Mouse (Mus musculus) myocyte (in vitro differentiated cells): ENCODE data around the gene Rtp4. TPM values are rescaled to one million over a fixed set of nuclear protein-coding genes. Genes with fewer than 3 reads are reported as not detected.

Source experiments
- H3K27me3 ChIP-seq: one replicate; pipeline ENCODE4 v1.6.1; 2011; ENCODE audit not compliant: control insufficient read depth, insufficient read depth, insufficient read length
- H3K36me3 ChIP-seq: one replicate; pipeline ENCODE4 v1.6.1; 2011; ENCODE audit not compliant: control insufficient read depth, insufficient read depth
- H3K4me2 ChIP-seq: one replicate; pipeline ENCODE4 v1.6.1; 2011; ENCODE audit warnings: low read depth, control low read depth
- H3K4me3 ChIP-seq: one replicate; pipeline ENCODE4 v1.5.1; 2011; ENCODE audit warnings: mild to moderate bottlenecking, control low read depth, moderate library complexity
- H3K79me2 ChIP-seq: one replicate; pipeline ENCODE4 v1.6.1; 2011; ENCODE audit not compliant: control insufficient read depth, insufficient read depth
- H3ac ChIP-seq: one replicate; pipeline ENCODE4 v1.6.1; 2011; ENCODE audit not compliant: control insufficient read depth, insufficient read length
- CEBPB ChIP-seq: IDR thresholded peaks from 2 replicates; pipeline ENCODE4 v1.6.1; 2011; ENCODE audit warnings: mild to moderate bottlenecking, moderate library complexity; ENCODE audit not compliant: poor library complexity, insufficient read depth, severe bottlenecking
- E2F4 ChIP-seq: IDR thresholded peaks from one replicate; pipeline ENCODE4 v1.6.1; 2011; ENCODE audit warnings: mild to moderate bottlenecking, control low read depth, moderate library complexity; ENCODE audit not compliant: insufficient read depth
- MAX ChIP-seq: IDR thresholded peaks from one replicate; pipeline ENCODE4 v1.6.1; 2011; ENCODE audit warnings: low read depth, mild to moderate bottlenecking, control low read depth
- MYOD1 ChIP-seq, 3 experiments: IDR thresholded peaks; one replicate each; pipeline ENCODE4 v1.6.1; 2011; ENCODE audit warnings: control low read depth in 2 of 3, low read depth in 2 of 3, mild to moderate bottlenecking in 2 of 3, moderate library complexity in 1 of 3; ENCODE audit not compliant: insufficient read length in 2 of 3, control insufficient read depth in 1 of 3
- MYOG ChIP-seq, 3 experiments: IDR thresholded peaks; one replicate each; pipeline ENCODE4 v1.6.1; 2011; ENCODE audit warnings: control low read depth in 2 of 3, low read depth in 2 of 3, mild to moderate bottlenecking in 2 of 3; ENCODE audit not compliant: insufficient read length in 2 of 3, control insufficient read depth in 1 of 3, insufficient read depth in 1 of 3
- POLR2A ChIP-seq: IDR thresholded peaks from one replicate; pipeline ENCODE4 v1.6.1; 2011; ENCODE audit warnings: low read depth, mild to moderate bottlenecking, control low read depth, moderate library complexity; ENCODE audit not compliant: insufficient read length
- POLR2AphosphoS2 ChIP-seq: IDR thresholded peaks from one replicate; pipeline ENCODE4 v1.6.1; 2011; ENCODE audit warnings: low read depth, control low read depth; ENCODE audit not compliant: insufficient read length
- REST ChIP-seq: IDR thresholded peaks from one replicate; pipeline ENCODE4 v1.6.1; 2011; ENCODE audit warnings: mild to moderate bottlenecking, control low read depth, moderate library complexity; ENCODE audit not compliant: insufficient read depth, insufficient read length
- SRF ChIP-seq: IDR thresholded peaks from one replicate; pipeline ENCODE4 v1.6.1; 2011; ENCODE audit warnings: low read depth; ENCODE audit not compliant: control insufficient read depth, insufficient read length
- TCF12 ChIP-seq: IDR thresholded peaks from one replicate; pipeline ENCODE4 v1.6.1; 2011; ENCODE audit warnings: mild to moderate bottlenecking, control low read depth; ENCODE audit not compliant: poor library complexity, insufficient read depth, severe bottlenecking
- TCF3 ChIP-seq: IDR thresholded peaks from one replicate; pipeline ENCODE4 v1.6.1; 2011; ENCODE audit warnings: low read depth, control low read depth; ENCODE audit not compliant: insufficient read length
- USF1 ChIP-seq: IDR thresholded peaks from one replicate; pipeline ENCODE4 v1.6.1; 2011; ENCODE audit warnings: low read depth, mild to moderate bottlenecking, control low read depth, moderate library complexity
- polyA plus RNA-seq: library from polyadenylated mRNA; unstranded; fragments of >200 nt; fragmentation: generic; extraction: Trizol; gene quantifications from one replicate; pipeline ENCODE4 v1.2.1, GENCODE M21; 2012; ENCODE audit warnings: missing spikeins

The Rtp4 gene
- polyA plus RNA-seq, 1 experiment: 0.82 TPM

DNA sequence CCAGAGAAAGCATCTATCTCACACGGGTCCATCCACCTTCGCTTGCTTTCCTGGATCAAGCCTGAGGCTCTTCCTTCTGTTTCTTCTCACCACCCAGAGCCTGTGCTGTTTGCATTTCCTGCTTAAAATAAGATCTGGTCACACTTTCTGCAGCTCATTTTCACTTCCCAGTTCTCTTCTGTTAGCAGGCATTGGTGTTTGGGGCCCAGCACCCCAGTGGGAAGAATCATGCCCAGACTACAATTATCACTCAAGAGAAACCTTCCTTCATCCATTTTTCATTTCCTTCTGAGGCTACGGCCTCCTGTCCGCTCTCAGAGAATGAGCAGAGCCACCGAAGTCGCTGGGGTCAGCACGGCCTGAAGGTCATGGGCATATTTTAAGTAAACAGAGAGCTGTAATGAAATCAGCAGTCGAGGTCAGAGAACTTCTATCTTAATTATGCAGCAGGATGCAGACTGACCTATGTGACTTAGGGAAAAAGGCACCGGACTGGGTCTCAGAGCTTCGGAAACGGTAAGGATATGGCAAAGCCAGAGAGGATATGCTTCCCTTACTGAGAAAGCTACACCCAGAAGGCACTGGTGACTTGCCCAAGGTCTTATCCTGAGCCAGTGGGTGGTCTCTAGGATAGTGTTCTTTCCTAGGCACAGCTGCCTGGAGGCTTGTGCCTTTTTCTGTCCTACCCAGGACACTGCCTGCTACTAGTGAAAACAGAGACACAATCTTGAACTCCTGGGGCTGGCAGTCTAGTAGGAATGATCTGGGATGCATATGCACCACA, 14.0 kb upstream of the Rtp4 start:
- Histone ChIP-seq H3K27me3 (no peaks in the 10 kb centered on the region), H3K4me2 (no peak overlapping the region), H3K36me3 (peaks cover 11% of the 10 kb centered on the region), H3ac (no peak overlapping the region), H3K4me3 (no peak overlapping the region), H3K79me2 (no peaks in the 10 kb centered on the region)
- TF ChIP-seq USF1 (no peak), TCF12 (no peak), SRF (no peak), CEBPB (no peak), E2F4 (no peak), TCF3 (no peak), MAX (no peak), MYOD1 (IDR thresholded peaks at IDR 0.05; ENCODE audit: control insufficient read depth in 1 of 3, insufficient read length in 2 of 3, low read depth in 2 of 3) (no peak), REST (no peak), POLR2AphosphoS2 (no peak), POLR2A (no peak), MYOG (IDR thresholded peaks at IDR 0.05; ENCODE audit: control insufficient read depth in 1 of 3, insufficient read depth in 1 of 3, insufficient read length in 2 of 3, low read depth in 2 of 3) (no peak)

DNA sequence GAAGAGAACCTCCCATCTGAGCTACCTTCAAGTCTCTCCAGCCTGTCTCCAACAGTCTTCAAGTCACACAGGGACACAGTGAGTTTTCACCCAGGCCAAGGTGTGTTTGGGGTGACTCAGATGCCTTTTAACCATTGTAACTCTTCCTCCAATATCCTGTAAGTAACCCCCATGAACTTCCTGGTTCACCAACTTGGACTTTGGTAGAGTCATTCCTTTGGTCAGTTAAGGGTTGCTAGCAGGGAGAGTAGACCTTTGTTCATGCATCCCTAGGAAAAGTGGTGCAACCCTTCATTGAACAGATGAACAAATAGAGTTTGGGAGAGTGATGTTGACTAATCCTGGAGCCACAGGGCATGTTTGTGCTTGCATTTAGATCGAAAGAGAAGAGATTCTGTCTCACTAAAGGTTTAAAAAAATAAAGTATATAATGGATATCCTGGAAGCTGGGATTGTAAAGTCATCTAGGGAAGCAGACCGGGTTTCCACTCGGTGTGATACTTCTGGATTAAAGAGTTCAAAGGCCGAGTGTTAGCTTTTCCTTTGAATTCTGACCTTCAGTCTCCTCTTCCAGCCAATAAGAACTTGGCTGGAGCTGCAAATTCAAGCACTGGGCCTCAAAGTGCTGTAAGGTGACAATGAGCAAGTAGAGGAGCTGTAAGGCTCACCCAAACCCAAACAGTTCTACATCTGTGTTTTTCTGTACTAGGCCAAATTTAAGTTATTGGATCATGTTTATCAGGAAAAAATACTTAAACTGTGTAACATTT, 8.7 kb upstream of the Rtp4 start:
- H3K36me3 ChIP-seq: peaks cover 11% of the 10 kb centered on the region
- no peak overlapping the region for H3ac ChIP-seq
- H3K4me3 ChIP-seq: no peak overlapping the region
- no peak overlapping the region for H3K4me2 ChIP-seq
- TF ChIP-seq REST (no peak), TCF3 (no peak), MAX (no peak), MYOD1 (IDR thresholded peaks at IDR 0.05; ENCODE audit: control insufficient read depth in 1 of 3, insufficient read length in 2 of 3, low read depth in 2 of 3) (no peak), USF1 (no peak), CEBPB (no peak), POLR2AphosphoS2 (no peak), TCF12 (no peak), POLR2A (no peak), SRF (no peak), MYOG (IDR thresholded peaks at IDR 0.05; ENCODE audit: control insufficient read depth in 1 of 3, insufficient read depth in 1 of 3, insufficient read length in 2 of 3, low read depth in 2 of 3) (no peak), E2F4 (no peak)
- H3K27me3 ChIP-seq: no peaks in the 10 kb centered on the region
- H3K79me2 ChIP-seq: no peaks in the 10 kb centered on the region

DNA sequence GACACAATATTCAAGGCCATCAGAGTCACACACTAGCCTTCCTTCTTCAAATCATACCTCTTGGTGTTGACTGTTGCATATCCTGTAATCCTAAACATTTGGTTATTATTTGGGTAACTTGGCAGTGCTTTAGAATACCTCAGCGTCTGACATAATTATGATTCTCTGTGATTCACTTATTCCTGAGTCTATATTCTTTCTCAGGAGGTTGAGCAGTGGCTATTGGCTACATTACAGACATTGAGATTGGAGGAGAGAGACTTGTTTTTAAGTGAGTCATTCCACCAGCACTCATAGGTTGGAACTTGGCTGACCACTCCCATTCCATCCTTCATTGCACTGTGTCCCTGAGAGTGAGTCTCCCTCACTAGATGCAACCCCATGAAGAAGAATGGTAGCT, 6.7 kb upstream of the Rtp4 start:
- Histone ChIP-seq H3K4me2 (no peak overlapping the region), H3ac (no peak overlapping the region), H3K4me3 (no peak overlapping the region), H3K27me3 (no peaks in the 10 kb centered on the region), H3K36me3 (peaks cover 11% of the 10 kb centered on the region), H3K79me2 (no peaks in the 10 kb centered on the region)
- no peak for TF ChIP-seq REST
- no peak for TF ChIP-seq MYOD1 (IDR thresholded peaks at IDR 0.05; ENCODE audit: control insufficient read depth in 1 of 3, insufficient read length in 2 of 3, low read depth in 2 of 3)
- TF ChIP-seq MYOG (IDR thresholded peaks at IDR 0.05; ENCODE audit: control insufficient read depth in 1 of 3, insufficient read depth in 1 of 3, insufficient read length in 2 of 3, low read depth in 2 of 3): no peak
- no peak for TF ChIP-seq TCF12
- no peak for TF ChIP-seq POLR2AphosphoS2

DNA sequence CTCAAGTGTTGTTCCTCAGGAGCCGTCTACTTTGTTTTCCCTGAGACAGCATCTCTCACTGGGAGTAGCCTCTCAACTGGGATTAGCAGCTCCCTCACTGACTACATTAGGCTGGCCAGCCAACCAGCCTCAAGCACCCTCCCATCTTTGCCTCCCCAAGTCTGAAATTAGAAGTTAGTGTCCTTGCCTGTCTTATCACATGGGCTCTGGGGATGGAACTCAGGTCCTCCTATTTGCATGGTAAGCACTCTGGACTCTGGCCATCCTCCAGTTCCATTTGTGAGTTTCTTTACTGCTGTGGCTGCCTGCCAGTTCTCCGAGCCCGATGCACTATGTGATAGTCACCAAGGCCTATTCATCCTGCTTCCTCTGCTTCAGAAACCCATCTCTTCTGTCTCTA, 4.3 kb upstream of the Rtp4 start:
- no peak for TF ChIP-seq REST
- TF ChIP-seq E2F4: no peak
- TF ChIP-seq POLR2A: no peak
- TF ChIP-seq MAX: no peak
- no peak for TF ChIP-seq CEBPB
- no peak for TF ChIP-seq SRF
- no peak for TF ChIP-seq TCF3
- no peak for TF ChIP-seq MYOD1 (IDR thresholded peaks at IDR 0.05; ENCODE audit: control insufficient read depth in 1 of 3, insufficient read length in 2 of 3, low read depth in 2 of 3)
- no peaks in the 10 kb centered on the region for H3K27me3 ChIP-seq
- H3ac ChIP-seq: no peak overlapping the region
- H3K36me3 ChIP-seq: no peaks in the 10 kb centered on the region
- no peak overlapping the region for H3K4me3 ChIP-seq
- H3K4me2 ChIP-seq: no peak overlapping the region
- no peaks in the 10 kb centered on the region for H3K79me2 ChIP-seq

DNA sequence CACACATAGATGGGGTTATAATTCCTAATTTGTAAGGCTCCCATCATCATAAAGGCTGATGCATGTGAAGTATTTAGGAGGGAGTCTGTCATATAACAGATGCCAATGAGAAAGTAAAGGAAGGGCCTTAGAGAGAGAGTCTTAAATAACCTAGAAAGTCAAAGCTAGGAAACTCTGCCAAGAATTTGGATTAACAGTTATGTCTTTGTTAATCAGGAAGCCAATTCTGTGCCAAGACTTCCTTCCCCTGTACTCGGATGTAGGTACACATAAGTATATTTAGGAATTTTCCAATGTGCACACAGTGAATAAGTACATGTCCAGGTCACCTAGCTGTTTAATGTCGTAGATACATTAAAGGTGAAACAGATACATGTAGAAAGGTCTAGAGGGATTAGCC, 3.5 kb upstream of the Rtp4 start:
- Histone ChIP-seq H3K36me3 (no peaks in the 10 kb centered on the region), H3ac (no peak overlapping the region), H3K27me3 (no peaks in the 10 kb centered on the region), H3K4me3 (no peak overlapping the region), H3K79me2 (no peaks in the 10 kb centered on the region), H3K4me2 (no peak overlapping the region)
- TF ChIP-seq E2F4 (no peak), POLR2AphosphoS2 (no peak), TCF3 (no peak), MYOD1 (IDR thresholded peaks at IDR 0.05; ENCODE audit: control insufficient read depth in 1 of 3, insufficient read length in 2 of 3, low read depth in 2 of 3) (no peak), MAX (no peak), REST (no peak), MYOG (IDR thresholded peaks at IDR 0.05; ENCODE audit: control insufficient read depth in 1 of 3, insufficient read depth in 1 of 3, insufficient read length in 2 of 3, low read depth in 2 of 3) (no peak)
